Mouse (Mus musculus): ENCODE data around the gene Lrrc8d.

DNA sequence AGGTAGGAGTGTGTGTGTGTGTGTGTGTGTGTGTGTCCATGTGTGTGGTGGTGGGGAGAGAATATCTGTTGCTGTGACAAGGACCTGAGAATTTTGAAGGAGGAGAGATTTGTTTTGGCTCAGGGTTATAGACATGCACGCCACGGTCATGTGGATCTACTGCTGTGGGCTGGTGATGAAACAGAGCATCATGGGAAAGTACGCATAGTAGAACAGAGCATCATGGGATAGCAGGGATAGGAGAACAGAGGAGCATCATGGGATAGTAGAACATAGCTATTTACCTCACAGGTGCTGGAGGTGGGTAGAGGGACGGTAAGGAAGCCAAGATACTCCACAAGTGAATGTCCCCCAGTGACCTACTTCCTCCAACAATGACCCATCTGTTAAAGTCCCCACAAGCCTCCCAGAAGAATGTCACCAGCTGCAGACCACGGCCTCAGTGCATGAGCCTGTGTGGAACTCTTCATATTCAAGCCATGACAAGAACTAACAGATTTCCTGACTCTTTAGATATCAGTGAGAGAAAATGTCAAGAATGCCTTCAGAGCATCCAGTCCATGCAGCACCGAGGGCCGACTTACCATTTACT, 5.3 kb upstream of the Lrrc8d start:
- TF ChIP-seq CTCF (conservative IDR thresholded peaks at IDR 0.05; ENCODE audit: insufficient read depth, insufficient read length, low read depth, low read length) (no peak), POLR2A (IDR thresholded peaks at IDR 0.05; ENCODE audit: low read depth, low read length) (no peak)
